Mouse (Mus musculus) CH12.LX (cell line): ENCODE measurements at regions not wholly inside any gene's neighbourhood (a gene's known extent, or its start where the extent isn't known, plus 50 kb on each side); places are given as distances from the start of the nearest gene placed in this dataset.

Source experiments
- DNase-seq: peaks from one replicate; pipeline ENCODE4 v3.0.0-alpha.2; 2013; ENCODE audit errors: extremely low read depth
- H3K27ac ChIP-seq: 2 replicates; pipeline ENCODE4 v1.5.1; 2012; ENCODE audit warnings: low read depth, mild to moderate bottlenecking, control low read depth, moderate library complexity; ENCODE audit not compliant: insufficient read depth
- H3K27me3 ChIP-seq: replicated peaks from 2 replicates; pipeline ENCODE3; 2012; ENCODE audit warnings: inconsistent platforms
- H3K36me3 ChIP-seq, 2 experiments: replicated peaks in 1 of 2; 2 replicates each; pipeline versions ENCODE3 to v1.6.1; 2012; ENCODE audit warnings: inconsistent platforms in 1 of 2, low read length in 1 of 2, mild to moderate bottlenecking in 1 of 2, mixed read lengths in 1 of 2, moderate library complexity in 1 of 2; ENCODE audit not compliant: control insufficient read depth in 1 of 2, insufficient read depth in 1 of 2
- H3K4me1 ChIP-seq, 2 experiments: 2 replicates each; pipeline ENCODE4 v1.6.1; 2012; ENCODE audit warnings: inconsistent platforms in 1 of 2, moderate library complexity in 1 of 2; ENCODE audit not compliant: insufficient read depth in 2 of 2, control insufficient read depth in 1 of 2
- H3K4me2 ChIP-seq: 2 replicates; pipeline ENCODE4 v1.6.1; 2012; ENCODE audit warnings: low read depth, mild to moderate bottlenecking, control low read depth; ENCODE audit not compliant: poor library complexity, insufficient read depth, severe bottlenecking
- H3K4me3 ChIP-seq, 3 experiments: fragments of 150-350 bp in 1 of 3; sonication (generic) in 1 of 3; replicated peaks in 1 of 3; 2 replicates each; pipeline versions ENCODE3 to v1.5.1; 2011 to 2012; ENCODE audit warnings: low read depth in 2 of 3, low read length in 2 of 3, mild to moderate bottlenecking in 2 of 3, moderate library complexity in 2 of 3, control low read depth in 1 of 3, improper control_type of control experiment in 1 of 3, inconsistent platforms in 1 of 3, mixed read lengths in 1 of 3; ENCODE audit not compliant: poor library complexity in 1 of 3
- H3K79me2 ChIP-seq: replicated peaks from 2 replicates; pipeline ENCODE4 v1.6.1; 2012; ENCODE audit warnings: mild to moderate bottlenecking, moderate library complexity; ENCODE audit not compliant: control insufficient read depth, poor library complexity, insufficient read depth, severe bottlenecking; ENCODE audit errors: extremely low read depth
- H3K9ac ChIP-seq: 2 replicates; pipeline ENCODE4 v1.6.1; 2012; ENCODE audit warnings: low read depth, mild to moderate bottlenecking, control low read depth, moderate library complexity; ENCODE audit not compliant: insufficient read depth
- H3K9me3 ChIP-seq: replicated peaks from 2 replicates; pipeline ENCODE3; 2012; ENCODE audit warnings: low read length, inconsistent platforms, mixed read lengths
- BHLHE40 ChIP-seq: IDR thresholded peaks from 2 replicates; pipeline ENCODE4 v1.6.1; 2011; ENCODE audit warnings: mild to moderate bottlenecking, low read depth, low read length, improper control_type of control experiment
- CHD1 ChIP-seq: IDR thresholded peaks from 2 replicates; pipeline ENCODE4 v1.6.1; 2012; ENCODE audit warnings: low read depth, low read length, improper control_type of control experiment, inconsistent platforms
- CHD2 ChIP-seq: IDR thresholded peaks from 2 replicates; pipeline ENCODE4 v1.6.1; 2011; ENCODE audit warnings: low read length, improper control_type of control experiment
- EP300 ChIP-seq: IDR thresholded peaks from 2 replicates; pipeline ENCODE4 v1.6.1; 2011; ENCODE audit warnings: low read length, improper control_type of control experiment
- IRF4 ChIP-seq: IDR thresholded peaks from 2 replicates; pipeline ENCODE4 v1.6.1; 2014; ENCODE audit warnings: low read depth, mild to moderate bottlenecking, inconsistent platforms, low read length, improper control_type of control experiment
- KAT2A ChIP-seq: IDR thresholded peaks from 2 replicates; pipeline ENCODE4 v1.6.1; 2012; ENCODE audit warnings: low read length, improper control_type of control experiment, inconsistent platforms; ENCODE audit not compliant: insufficient replicate concordance
- MAFK ChIP-seq: IDR thresholded peaks from 2 replicates; pipeline ENCODE4 v1.6.1; 2011; ENCODE audit warnings: low read length, improper control_type of control experiment; ENCODE audit not compliant: insufficient replicate concordance
- MAZ ChIP-seq: IDR thresholded peaks from 2 replicates; pipeline ENCODE4 v1.6.1; 2012; ENCODE audit warnings: low read depth, mild to moderate bottlenecking, inconsistent platforms, low read length, improper control_type of control experiment, moderate library complexity
- MXI1 ChIP-seq: IDR thresholded peaks from 2 replicates; pipeline ENCODE4 v1.6.1; 2011; ENCODE audit warnings: mild to moderate bottlenecking, low read depth, low read length, improper control_type of control experiment
- MYC ChIP-seq: IDR thresholded peaks from 2 replicates; pipeline ENCODE4 v1.6.1; 2011; ENCODE audit warnings: low read depth, mild to moderate bottlenecking, improper control_type of control experiment, low read length
- NELFE ChIP-seq: IDR thresholded peaks from 2 replicates; pipeline ENCODE4 v1.6.1; 2011; ENCODE audit warnings: low read depth, low read length, improper control_type of control experiment
- PAX5 ChIP-seq: IDR thresholded peaks from 2 replicates; pipeline ENCODE4 v1.6.1; 2012; ENCODE audit warnings: low read length, inconsistent platforms, mixed read lengths
- POLR2A ChIP-seq: IDR thresholded peaks from 2 replicates; pipeline ENCODE4 v1.6.1; 2011; ENCODE audit warnings: low read depth, mild to moderate bottlenecking, improper control_type of control experiment, low read length
- POLR2AphosphoS2 ChIP-seq: IDR thresholded peaks from 2 replicates; pipeline ENCODE4 v1.6.1; 2011; ENCODE audit warnings: low read depth, low read length, improper control_type of control experiment
- RAD21 ChIP-seq: IDR thresholded peaks from 2 replicates; pipeline ENCODE4 v1.6.1; 2011; ENCODE audit warnings: low read depth, mild to moderate bottlenecking, low read length, improper control_type of control experiment, moderate library complexity
- RCOR1 ChIP-seq: conservative IDR thresholded peaks from 2 replicates; pipeline ENCODE4 v1.6.1; 2012; ENCODE audit warnings: low read depth, mild to moderate bottlenecking, inconsistent platforms, low read length, improper control_type of control experiment
- SIN3A ChIP-seq: IDR thresholded peaks from 2 replicates; pipeline ENCODE4 v1.6.1; 2012; ENCODE audit warnings: low read length, improper control_type of control experiment, inconsistent platforms
- SMC3 ChIP-seq: IDR thresholded peaks from 2 replicates; pipeline ENCODE4 v1.6.1; 2011; ENCODE audit warnings: low read depth, low read length, improper control_type of control experiment
- TBP ChIP-seq: conservative IDR thresholded peaks from 2 replicates; pipeline ENCODE4 v1.6.1; 2011; ENCODE audit warnings: low read depth, low read length, improper control_type of control experiment
- UBTF ChIP-seq: IDR thresholded peaks from 2 replicates; pipeline ENCODE4 v1.6.1; 2012; ENCODE audit warnings: low read depth, mild to moderate bottlenecking, inconsistent platforms, low read length, improper control_type of control experiment, moderate library complexity
- USF2 ChIP-seq: conservative IDR thresholded peaks from 2 replicates; pipeline ENCODE4 v1.6.1; 2011; ENCODE audit warnings: low read depth, low read length, improper control_type of control experiment
- ZKSCAN1 ChIP-seq: IDR thresholded peaks from 2 replicates; pipeline ENCODE4 v1.6.1; 2012; ENCODE audit warnings: low read depth, inconsistent platforms, low read length, improper control_type of control experiment, borderline replicate concordance
- dilution Hi-C: fragments of 300-500 bp; cut with MboI; formaldehyde crosslinking; loops from 2 replicates; pipeline ENCODE4 v1.14.3; 2020; ENCODE audit warnings: low sequenced_read_pairs; ENCODE audit not compliant: extremely low pct_unique_long_range_greater_than_20kb, extremely low pct_ligation_motif_present
- in situ Hi-C: fragments of 300-500 bp; cut with MboI; formaldehyde crosslinking; loops from 3 replicates; pipeline ENCODE4 v1.14.3; 2019; ENCODE audit warnings: low sequenced_read_pairs, low pct_ligation_motif_present, low pct_unique_long_range_greater_than_20kb, mixed read lengths

DNA sequence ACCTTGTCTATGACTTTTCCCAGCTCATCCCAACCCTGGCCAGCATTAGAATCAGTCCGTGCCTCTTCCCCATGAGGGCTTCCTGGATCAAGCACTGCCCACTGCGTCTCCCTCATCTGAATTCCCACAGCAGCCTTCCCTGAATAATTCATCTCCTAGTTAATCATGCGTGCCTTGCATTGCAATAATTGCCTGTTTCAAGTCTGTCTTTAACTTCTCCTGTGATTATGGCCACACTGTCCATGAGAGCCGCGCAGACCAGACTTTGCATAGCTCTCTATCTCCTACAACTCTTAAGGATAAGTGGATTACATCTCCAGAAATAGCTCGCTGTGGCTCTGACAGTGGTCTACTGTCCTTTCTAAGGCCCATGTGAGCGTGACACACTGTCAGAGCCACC lies 110.7 kb downstream of the Irs2 start:
- Histone ChIP-seq H3K4me2 (no peak overlapping the region), H3K79me2 (no peaks in the 10 kb centered on the region), H3K36me3 (peaks cover 0 to 2% of the 10 kb centered on the region in 2 experiments), H3K27me3 (no peaks in the 10 kb centered on the region), H3K9me3 (no peaks in the 10 kb centered on the region), H3K27ac (no peak overlapping the region), H3K9ac (no peak overlapping the region), H3K4me1 (peaks cover 13 to 40% of the 10 kb centered on the region in 2 experiments), H3K4me3 (no peak overlapping the region)
- dilution Hi-C loops: no loop called here
- no peak for DNase-seq
- in situ Hi-C loops: no loop called here
- TF ChIP-seq RAD21 (no peak), EP300 (no peak), MXI1 (no peak), MYC (no peak), SMC3 (no peak), CHD1 (no peak), RCOR1 (no peak), MAFK (no peak), UBTF (no peak), BHLHE40 (no peak), SIN3A (no peak), ZKSCAN1 (no peak)

DNA sequence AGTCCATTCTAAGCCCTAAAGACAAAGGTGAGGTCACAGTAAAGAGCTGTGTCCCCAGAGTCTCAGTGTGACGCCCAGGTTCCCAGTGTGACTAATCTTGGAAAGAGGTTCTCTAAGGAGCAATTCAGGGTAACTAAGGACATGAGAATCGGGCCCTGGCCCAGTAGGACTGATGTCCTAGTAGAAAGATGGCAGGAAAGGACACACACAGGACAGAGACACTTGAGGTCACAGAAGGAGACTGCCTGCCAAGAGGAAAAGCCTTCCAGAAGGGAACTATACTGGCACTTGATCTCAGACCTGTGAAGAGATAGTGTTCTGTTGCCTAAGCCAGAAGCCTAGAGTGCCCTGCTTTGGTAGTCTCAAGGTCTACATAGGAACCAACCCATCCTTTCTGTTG lies 113.1 kb downstream of the Irs2 start:
- Histone ChIP-seq H3K36me3 (peaks cover 0 to 2% of the 10 kb centered on the region in 2 experiments), H3K4me1 (peaks cover 5 to 20% of the 10 kb centered on the region in 2 experiments), H3K27me3 (no peaks in the 10 kb centered on the region), H3K4me3 (no peak overlapping the region)
- dilution Hi-C loops: no loop called here
- TF ChIP-seq KAT2A (no peak), MYC (no peak), ZKSCAN1 (no peak), RCOR1 (no peak), POLR2AphosphoS2 (no peak), CHD2 (no peak), POLR2A (no peak), MAZ (no peak), IRF4 (no peak), PAX5 (no peak), USF2 (no peak), NELFE (no peak), TBP (no peak)
- TF ChIP-seq, all 38 proteins: peak for 0
- DNase-seq: no peak
- no peak overlapping the region for H3K27ac ChIP-seq
- in situ Hi-C loops: no loop called here
- no peaks in the 10 kb centered on the region for H3K79me2 ChIP-seq
- H3K9ac ChIP-seq: no peak overlapping the region
- no peaks in the 10 kb centered on the region for H3K9me3 ChIP-seq
- H3K4me2 ChIP-seq: no peak overlapping the region
